28 mouse cellular contexts compared by ENCODE assay signal in genomic region chr11:94687178-94687577, GRCm38 (mm10). TPM values are rescaled to one million over a fixed set of nuclear protein-coding genes. Genes with fewer than 3 reads are reported as not detected.
"Had no signal": no experiment of that assay in that cellular context is flagged by ENCODE, and none has a peak within 500 bp of the region (broad histone marks: within the 10 kb centered on the region; RNA-seq: fewer than 3 reads in every experiment).

No protein-coding gene starts in this region.

- H3K9me3 ChIP-seq: limb, embryonic 12.5 days; limb, embryonic 15.5 days; midbrain, embryonic 12.5 days; midbrain, embryonic 15.5 days; neural tube, embryonic 13.5 days had no signal

- H3K9ac ChIP-seq: limb, embryonic 12.5 days; limb, embryonic 15.5 days; liver, embryonic 14.5 days; liver, postnatal 0 days; lung, embryonic 14.5 days; midbrain, embryonic 12.5 days; midbrain, embryonic 15.5 days; neural tube, embryonic 13.5 days had no signal

- H3K27me3 ChIP-seq: limb, embryonic 12.5 days; limb, embryonic 15.5 days; midbrain, embryonic 12.5 days; midbrain, embryonic 15.5 days; neural tube, embryonic 13.5 days had no signal

- ATAC-seq: liver, postnatal 0 days; lung, postnatal 0 days; midbrain, embryonic 15.5 days had no signal

- H3K36me3 ChIP-seq: limb, embryonic 12.5 days; limb, embryonic 15.5 days; midbrain, embryonic 12.5 days; midbrain, embryonic 15.5 days; neural tube, embryonic 13.5 days had no signal

- H3K4me1 ChIP-seq: limb, embryonic 12.5 days; limb, embryonic 15.5 days; midbrain, embryonic 12.5 days; midbrain, embryonic 15.5 days; neural tube, embryonic 13.5 days had no signal

- H3K4me3 ChIP-seq: limb, embryonic 12.5 days; limb, embryonic 15.5 days; midbrain, embryonic 12.5 days; midbrain, embryonic 15.5 days; myocyte; neural tube, embryonic 13.5 days had no signal

- H3K4me2 ChIP-seq: limb, embryonic 12.5 days; limb, embryonic 15.5 days; liver, embryonic 11.5 days; lung, embryonic 14.5 days; midbrain, embryonic 12.5 days; midbrain, embryonic 15.5 days; neural tube, embryonic 13.5 days had no signal

- H3K27ac ChIP-seq: kidney, postnatal 0 days; limb, embryonic 12.5 days; limb, embryonic 15.5 days; liver, embryonic 14.5 days; midbrain, embryonic 12.5 days; midbrain, embryonic 15.5 days; neural tube, embryonic 13.5 days had no signal

- DNase-seq: kidney, adult 18-20 months; kidney, adult 9 months; kidney, postnatal 36 days; left cerebral cortex, postnatal 4 days; liver, postnatal 0 days; lung, embryonic 14.5 days; retina, postnatal 1 day; thymus, adult 2 months; thymus, postnatal 14 days; thymus, postnatal 4 days had no signal

RNA-seq across cellular contexts. Expression of gene Gm11541, which starts 17.1 kb away (rescaled TPM):
- total RNA-seq: layer of hippocampus, adult 8-10 months; layer of hippocampus, postnatal 14 days; left cerebral cortex, adult 8-10 months; left cerebral cortex, postnatal 14 days; left cerebral cortex, postnatal 4 days; neutrophil, adult 5-6 weeks had no signal
- polyA plus RNA-seq: liver, embryonic 11.5 days; liver, embryonic 14.5 days; liver, postnatal 0 days; midbrain, embryonic 12.5 days; midbrain, embryonic 15.5 days; myocyte; small intestine, adult 2 months; spleen, adult 2 months; testis, adult 2 months; thymus, adult 2 months had no signal

RNA-seq across cellular contexts. Expression of gene Cdc34b, which starts 54.4 kb away (rescaled TPM):
- total RNA-seq: layer of hippocampus, adult 8-10 months; left cerebral cortex, postnatal 4 days; neutrophil, adult 5-6 weeks had no signal
- polyA plus RNA-seq: limb, embryonic 12.5 days; limb, embryonic 15.5 days; liver, postnatal 0 days; midbrain, embryonic 15.5 days; neural tube, embryonic 13.5 days; spleen, adult 2 months; thymus, adult 2 months had no signal
